Mouse (Mus musculus): ENCODE data around the gene Pde4b.

GRCm38 (mm10) chr4:102318596-102318995 is 231.3 kb downstream of the Pde4b start:
- TF ChIP-seq ZNF384 (IDR thresholded peaks at IDR 0.05; ENCODE audit: low read depth, low read length): no peak
- no peak for TF ChIP-seq ZC3H11A (IDR thresholded peaks at IDR 0.05; ENCODE audit: borderline replicate concordance, low read depth, low read length)
- TF ChIP-seq MAFK (IDR thresholded peaks at IDR 0.05; ENCODE audit: insufficient read depth, low read depth, low read length): no peak
